Mouse (Mus musculus) testis, adult 10 weeks (tissue): ENCODE data around the gene Ttll11. TPM values are rescaled to one million over a fixed set of nuclear protein-coding genes. Genes with fewer than 3 reads are reported as not detected.

Source experiments
- polyA plus RNA-seq: library from polyadenylated mRNA; stranded (reverse); fragments of 350-450 nt; fragmentation: Illumina TruSeq; extraction: RNeasy Lipid Tissue Mini Kit (QIAGEN cat#74804); gene quantifications from one replicate; pipeline ENCODE4 v1.2.3, GENCODE M21; 2014; ENCODE audit warnings: low read depth, low replicate concordance

Ttll11 gene
- 39.6 TPM for polyA plus RNA-seq

DNA sequence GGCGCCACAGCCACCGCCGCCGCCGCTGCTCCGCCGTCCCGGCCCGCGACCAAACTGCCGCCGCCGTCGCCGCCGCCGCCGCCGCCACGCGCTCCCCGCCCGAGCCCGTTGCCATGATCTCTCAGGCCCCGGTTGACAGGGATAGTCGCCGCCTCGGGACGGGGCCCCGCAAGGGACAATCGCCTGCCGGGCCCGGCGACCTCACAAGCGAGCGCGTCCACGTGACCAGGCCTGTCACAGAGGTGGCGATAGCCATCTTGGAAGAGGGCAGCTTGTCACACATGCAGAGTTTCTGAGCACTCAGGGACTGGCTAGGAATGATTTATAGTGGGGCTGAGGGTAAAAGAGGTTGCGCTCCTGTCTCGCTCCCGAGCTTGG, at the start of gene Ttll11:
Ttll11 (minus strand) TSS at position 270 of the 378 bp plus-strand sequence.

Other genes starting within 250 kb of the Ttll11 start
- gene Ndufa8, start 69.5 kb upstream of the Ttll11 start, polyA plus RNA-seq, result 3.9 TPM
- 105 TPM for gene Morn5, start 69.5 kb upstream of the Ttll11 start, polyA plus RNA-seq
- gene Lhx6, start 125.5 kb upstream of the Ttll11 start, polyA plus RNA-seq, result 0.66 TPM
- gene Mrrf, start 156.5 kb upstream of the Ttll11 start, polyA plus RNA-seq, result 37.3 TPM
- 24.5 TPM for gene Rbm18, start 156.9 kb upstream of the Ttll11 start, polyA plus RNA-seq